Mouse (Mus musculus) intestine, embryonic 16.5 days (tissue): ENCODE data around the gene 4930523C07Rik. TPM values are rescaled to one million over a fixed set of nuclear protein-coding genes. Genes with fewer than 3 reads are reported as not detected.

Experiments
- polyA plus RNA-seq: library from polyadenylated mRNA; unstranded; fragments of >200 nt; fragmentation: Nextera tagmentation; extraction: Ambion mirVana; gene quantifications from 2 replicates; pipeline ENCODE4 v1.2.1, GENCODE M21; 2015

The 4930523C07Rik gene
- polyA plus RNA-seq, 1 experiment from 2014 or later, result 10.4 TPM

Other genes with a start within 250 kb of the 4930523C07Rik start
- 6.1 and 7.7 TPM in 2 replicates for gene Tnn, start 109.2 kb downstream of the 4930523C07Rik start, polyA plus RNA-seq
- gene Mrps14, start 150.8 kb downstream of the 4930523C07Rik start, polyA plus RNA-seq, result 273 and 306 TPM in 2 replicates
- 164 and 181 TPM in 2 replicates for gene Cacybp, start 168.5 kb downstream of the 4930523C07Rik start, polyA plus RNA-seq